Mouse (Mus musculus): Measurements from ENCODE around the gene Ptprt. TPM values are rescaled to one million over a fixed set of nuclear protein-coding genes. Genes with fewer than 3 reads are reported as not detected.

Ptprt gene
- polyA plus RNA-seq, 1 experiment: not detected

GRCm38 (mm10) chr2:161945424-161945823 lies 715.5 kb downstream of the Ptprt start:
- Histone ChIP-seq H3K4me1 (ENCODE audit: control insufficient read depth, insufficient read depth, low read length) (no peaks in the 10 kb centered on the region), H3K4me3 (ENCODE audit: insufficient read depth, low read length) (no peak overlapping the region), H3K27ac (ENCODE audit: insufficient read depth, low read depth, low read length) (no peak overlapping the region)
- no peak for TF ChIP-seq CTCF (IDR thresholded peaks at IDR 0.05; ENCODE audit: low read depth, low read length)
- TF ChIP-seq POLR2A (IDR thresholded peaks at IDR 0.05; ENCODE audit: borderline replicate concordance, low read depth, low read length): no peak

DNA sequence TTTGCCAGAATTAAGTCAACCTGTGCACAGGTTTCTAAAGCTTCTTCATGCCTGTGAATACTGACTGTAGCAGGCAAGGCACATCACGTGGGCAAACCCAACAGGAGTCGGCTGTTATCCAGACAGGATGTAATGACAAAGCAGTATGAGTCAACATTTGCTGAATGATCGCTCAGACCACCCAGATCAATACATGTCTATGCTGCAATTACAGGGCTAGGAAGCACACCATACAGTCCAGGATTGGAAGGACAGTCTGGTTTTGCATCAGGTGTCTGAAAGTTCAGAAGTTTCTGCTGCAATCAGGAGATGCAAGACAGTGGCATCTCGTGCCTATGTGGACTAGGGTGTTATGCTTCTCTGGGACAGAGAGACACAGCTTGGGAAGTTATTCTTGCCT lies 716.3 kb downstream of the Ptprt start:
- no peaks in the 10 kb centered on the region for H3K4me1 ChIP-seq (ENCODE audit: control insufficient read depth, insufficient read depth, low read length)
- H3K27ac ChIP-seq (ENCODE audit: insufficient read depth, low read depth, low read length): no peak overlapping the region
- TF ChIP-seq CTCF (IDR thresholded peaks at IDR 0.05; ENCODE audit: low read depth, low read length): no peak
- TF ChIP-seq POLR2A (IDR thresholded peaks at IDR 0.05; ENCODE audit: borderline replicate concordance, low read depth, low read length): no peak
- no peak overlapping the region for H3K4me3 ChIP-seq (ENCODE audit: insufficient read depth, low read length)

- Histone ChIP-seq H3K4me1 (ENCODE audit: control insufficient read depth, insufficient read depth, low read length) (no peaks in the 10 kb centered on the region), H3K27ac (ENCODE audit: insufficient read depth, low read depth, low read length) (no peak overlapping the region), H3K4me3 (ENCODE audit: insufficient read depth, low read length) (no peak overlapping the region)
- TF ChIP-seq POLR2A (IDR thresholded peaks at IDR 0.05; ENCODE audit: borderline replicate concordance, low read depth, low read length): no peak
- TF ChIP-seq CTCF (IDR thresholded peaks at IDR 0.05; ENCODE audit: low read depth, low read length): no peak
These were observed 719.0 kb downstream of the Ptprt start for GRCm38 (mm10) chr2:161941991-161942390.

- no peak overlapping the region for H3K27ac ChIP-seq (ENCODE audit: insufficient read depth, low read depth, low read length)
- TF ChIP-seq CTCF (IDR thresholded peaks at IDR 0.05; ENCODE audit: low read depth, low read length) (no peak), POLR2A (IDR thresholded peaks at IDR 0.05; ENCODE audit: borderline replicate concordance, low read depth, low read length) (no peak)
- no peaks in the 10 kb centered on the region for H3K4me1 ChIP-seq (ENCODE audit: control insufficient read depth, insufficient read depth, low read length)
- no peak overlapping the region for H3K4me3 ChIP-seq (ENCODE audit: insufficient read depth, low read length)
These were observed 753.7 kb downstream of the Ptprt start for GRCm38 (mm10) chr2:161907214-161907613.

GRCm38 (mm10) chr2:161902196-161902595 lies 758.8 kb downstream of the Ptprt start:
- no peak overlapping the region for H3K4me3 ChIP-seq (ENCODE audit: insufficient read depth, low read length)
- TF ChIP-seq POLR2A (IDR thresholded peaks at IDR 0.05; ENCODE audit: borderline replicate concordance, low read depth, low read length) (no peak), CTCF (IDR thresholded peaks at IDR 0.05; ENCODE audit: low read depth, low read length) (no peak)
- H3K27ac ChIP-seq (ENCODE audit: insufficient read depth, low read depth, low read length): no peak overlapping the region
- no peaks in the 10 kb centered on the region for H3K4me1 ChIP-seq (ENCODE audit: control insufficient read depth, insufficient read depth, low read length)

DNA sequence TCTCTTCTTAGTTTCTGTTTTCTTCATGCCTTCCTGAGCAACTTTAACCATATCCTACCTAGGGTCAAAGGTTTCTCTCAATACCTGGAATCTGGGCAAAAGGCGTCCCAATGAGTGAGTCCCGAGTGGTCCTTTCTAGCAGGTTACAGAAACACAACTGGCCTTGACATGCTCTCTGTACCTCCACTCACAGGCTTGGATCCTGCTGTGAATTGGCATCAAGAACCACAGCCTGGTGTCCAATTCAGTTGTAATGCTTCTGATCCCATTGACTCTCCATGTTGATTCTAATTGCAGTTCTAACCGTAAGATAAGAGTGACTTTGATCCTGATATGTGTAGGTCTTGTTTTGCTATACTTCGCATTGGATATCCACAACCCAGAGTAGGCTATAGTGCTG lies 776.5 kb downstream of the Ptprt start:
- H3K4me3 ChIP-seq (ENCODE audit: insufficient read depth, low read length): no peak overlapping the region
- TF ChIP-seq POLR2A (IDR thresholded peaks at IDR 0.05; ENCODE audit: borderline replicate concordance, low read depth, low read length) (no peak), CTCF (IDR thresholded peaks at IDR 0.05; ENCODE audit: low read depth, low read length) (no peak)
- no peak overlapping the region for H3K27ac ChIP-seq (ENCODE audit: insufficient read depth, low read depth, low read length)
- no peaks in the 10 kb centered on the region for H3K4me1 ChIP-seq (ENCODE audit: control insufficient read depth, insufficient read depth, low read length)

GRCm38 (mm10) chr2:161882580-161882979 lies 778.4 kb downstream of the Ptprt start:
- TF ChIP-seq POLR2A (IDR thresholded peaks at IDR 0.05; ENCODE audit: borderline replicate concordance, low read depth, low read length) (no peak), CTCF (IDR thresholded peaks at IDR 0.05; ENCODE audit: low read depth, low read length) (no peak)
- Histone ChIP-seq H3K4me3 (ENCODE audit: insufficient read depth, low read length) (no peak overlapping the region), H3K27ac (ENCODE audit: insufficient read depth, low read depth, low read length) (no peak overlapping the region), H3K4me1 (ENCODE audit: control insufficient read depth, insufficient read depth, low read length) (no peaks in the 10 kb centered on the region)

- Histone ChIP-seq H3K4me1 (ENCODE audit: control insufficient read depth, insufficient read depth, low read length) (no peaks in the 10 kb centered on the region), H3K27ac (ENCODE audit: insufficient read depth, low read depth, low read length) (no peak overlapping the region), H3K4me3 (ENCODE audit: insufficient read depth, low read length) (no peak overlapping the region)
- no peak for TF ChIP-seq CTCF (IDR thresholded peaks at IDR 0.05; ENCODE audit: low read depth, low read length)
- no peak for TF ChIP-seq POLR2A (IDR thresholded peaks at IDR 0.05; ENCODE audit: borderline replicate concordance, low read depth, low read length)
These were observed 780.0 kb downstream of the Ptprt start for GRCm38 (mm10) chr2:161880941-161881340.

DNA sequence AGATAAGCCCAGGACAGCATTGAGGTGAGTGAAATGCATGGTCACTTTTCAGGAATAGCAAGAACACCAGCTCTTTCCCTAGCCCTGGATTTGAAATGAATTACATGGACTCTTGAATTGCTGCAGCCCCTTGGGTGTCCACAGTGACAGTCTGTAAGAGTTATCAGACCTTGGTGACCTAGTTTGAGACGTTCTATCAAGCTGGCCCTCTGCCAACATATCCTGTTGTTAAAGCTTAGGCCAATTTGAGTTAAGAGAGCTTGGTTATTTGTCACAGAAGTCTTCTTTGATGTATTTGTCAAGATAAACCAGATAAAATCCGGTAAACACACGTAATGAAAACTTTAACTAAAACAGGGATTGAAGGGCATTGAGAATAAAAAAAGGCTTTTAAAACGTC lies 795.7 kb downstream of the Ptprt start:
- Histone ChIP-seq H3K4me1 (ENCODE audit: control insufficient read depth, insufficient read depth, low read length) (no peaks in the 10 kb centered on the region), H3K27ac (ENCODE audit: insufficient read depth, low read depth, low read length) (no peak overlapping the region), H3K4me3 (ENCODE audit: insufficient read depth, low read length) (no peak overlapping the region)
- TF ChIP-seq POLR2A (IDR thresholded peaks at IDR 0.05; ENCODE audit: borderline replicate concordance, low read depth, low read length) (no peak), CTCF (IDR thresholded peaks at IDR 0.05; ENCODE audit: low read depth, low read length) (no peak)

GRCm38 (mm10) chr2:161858813-161859212 lies 802.1 kb downstream of the Ptprt start:
- no peak for TF ChIP-seq POLR2A (IDR thresholded peaks at IDR 0.05; ENCODE audit: borderline replicate concordance, low read depth, low read length)
- no peak for TF ChIP-seq CTCF (IDR thresholded peaks at IDR 0.05; ENCODE audit: low read depth, low read length)
- Histone ChIP-seq H3K4me3 (ENCODE audit: insufficient read depth, low read length) (no peak overlapping the region), H3K4me1 (ENCODE audit: control insufficient read depth, insufficient read depth, low read length) (no peaks in the 10 kb centered on the region), H3K27ac (ENCODE audit: insufficient read depth, low read depth, low read length) (no peak overlapping the region)

- Histone ChIP-seq H3K4me1 (ENCODE audit: control insufficient read depth, insufficient read depth, low read length) (no peaks in the 10 kb centered on the region), H3K27ac (ENCODE audit: insufficient read depth, low read depth, low read length) (no peak overlapping the region), H3K4me3 (ENCODE audit: insufficient read depth, low read length) (no peak overlapping the region)
- no peak for TF ChIP-seq POLR2A (IDR thresholded peaks at IDR 0.05; ENCODE audit: borderline replicate concordance, low read depth, low read length)
- no peak for TF ChIP-seq CTCF (IDR thresholded peaks at IDR 0.05; ENCODE audit: low read depth, low read length)
These were observed 802.6 kb downstream of the Ptprt start for GRCm38 (mm10) chr2:161858361-161858760.
